Mouse (Mus musculus) hindbrain, embryonic 15.5 days (tissue): Measurements from ENCODE around the gene Birc7. TPM values are rescaled to one million over a fixed set of nuclear protein-coding genes. Genes with fewer than 3 reads are reported as not detected.

Source experiments
- ATAC-seq: fragments of 200-750 bp; cut with Nextera tagmentation; 2 replicates; pipeline ENCODE4 v1.8.0; 2017; ENCODE audit warnings: low read depth, moderate number of reproducible peaks, moderate TSS enrichment; ENCODE audit not compliant: low FRiP score
- H3K27ac ChIP-seq: fragments of 300-500 bp; sonication (generic); replicated peaks from 2 replicates; pipeline ENCODE4 v1.5.1; 2015; ENCODE audit warnings: mild to moderate bottlenecking, inconsistent platforms
- H3K27me3 ChIP-seq: fragments of 300-500 bp; sonication (generic); 2 replicates; pipeline ENCODE4 v1.6.1; 2015; ENCODE audit warnings: control low read depth, inconsistent platforms
- H3K36me3 ChIP-seq: fragments of 300-500 bp; sonication (generic); 2 replicates; pipeline ENCODE4 v1.6.1; 2015; ENCODE audit warnings: control low read depth, inconsistent platforms
- H3K4me1 ChIP-seq: fragments of 300-500 bp; sonication (generic); replicated peaks from 2 replicates; pipeline ENCODE4 v1.6.1; 2015; ENCODE audit warnings: control low read depth, inconsistent platforms
- H3K4me2 ChIP-seq: fragments of 300-500 bp; sonication (generic); 2 replicates; pipeline ENCODE4 v1.6.1; 2015; ENCODE audit warnings: moderate library complexity, mild to moderate bottlenecking, inconsistent platforms
- H3K4me3 ChIP-seq: fragments of 300-500 bp; sonication (generic); 2 replicates; pipeline ENCODE4 v1.5.1; 2015; ENCODE audit warnings: mild to moderate bottlenecking, inconsistent platforms
- H3K9ac ChIP-seq: fragments of 300-500 bp; sonication (generic); 2 replicates; pipeline ENCODE4 v1.6.1; 2015; ENCODE audit warnings: inconsistent platforms
- H3K9me3 ChIP-seq: fragments of 300-500 bp; sonication (generic); 2 replicates; pipeline ENCODE4 v1.6.1; 2016; ENCODE audit warnings: control low read depth, inconsistent platforms
- WGBS: fragments of 180-500 bp; shearing (Covaris S2); methylation state at CpG from one replicate; pipeline ENCODE4 v1.1.7; 2015; 5-methylcytosine and 5-hydroxymethylcytosine counted together
- polyA plus RNA-seq: library from polyadenylated mRNA; unstranded; fragments of >200 nt; fragmentation: Nextera tagmentation; extraction: Ambion mirVana; gene quantifications from 2 replicates; pipeline ENCODE4 v1.2.1, GENCODE M21; 2015

The Birc7 gene
- polyA plus RNA-seq, 1 experiment from 2014 or later, result 0.31 TPM

DNA sequence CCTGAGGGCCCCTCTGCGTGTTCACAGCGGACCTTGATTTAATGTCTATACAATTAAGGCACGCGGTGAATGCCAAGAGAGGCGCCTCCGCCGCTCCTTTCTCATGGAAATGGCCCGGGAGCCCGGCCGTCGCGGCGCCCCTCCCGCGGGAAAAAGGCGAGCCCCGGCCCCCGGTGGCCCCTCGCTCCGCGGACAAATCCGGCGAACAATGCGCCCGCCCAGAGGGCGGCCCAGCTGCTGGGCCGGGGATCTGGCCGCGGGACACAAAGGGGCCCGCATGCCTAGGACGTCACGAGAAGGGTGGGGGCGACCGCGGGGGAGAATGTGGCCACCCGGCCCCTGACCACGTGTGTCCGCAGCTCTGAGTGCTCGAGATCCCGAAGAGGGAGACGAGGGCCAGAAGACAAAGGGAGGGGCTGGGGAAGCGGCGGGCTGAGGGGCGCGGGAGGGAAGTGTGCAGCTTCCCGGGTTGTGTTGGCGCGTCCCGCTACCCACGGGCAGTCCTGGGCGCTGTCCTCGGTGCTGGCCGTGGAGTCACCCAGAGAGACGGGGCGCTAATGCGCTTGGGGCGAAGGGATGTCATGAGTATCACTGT, 34.7 kb upstream of the Birc7 start:
- Histone ChIP-seq H3K27me3 (no peaks in the 10 kb centered on the region), H3K9me3 (no peaks in the 10 kb centered on the region), H3K36me3 (no peaks in the 10 kb centered on the region), H3K4me1 (peaks cover 68% of the 10 kb centered on the region), H3K9ac (peak overlapping the region; percentile 99), H3K4me2 (peak overlapping the region; percentile 63), H3K27ac (peak overlapping the region; percentile 98), H3K4me3 (peak overlapping the region; percentile 80)
- ATAC-seq, result peak; percentile 2; the same call in 1 of the 2 replicates
- 1% methylated on average over 57 of the region's 57 CpGs for WGBS

DNA sequence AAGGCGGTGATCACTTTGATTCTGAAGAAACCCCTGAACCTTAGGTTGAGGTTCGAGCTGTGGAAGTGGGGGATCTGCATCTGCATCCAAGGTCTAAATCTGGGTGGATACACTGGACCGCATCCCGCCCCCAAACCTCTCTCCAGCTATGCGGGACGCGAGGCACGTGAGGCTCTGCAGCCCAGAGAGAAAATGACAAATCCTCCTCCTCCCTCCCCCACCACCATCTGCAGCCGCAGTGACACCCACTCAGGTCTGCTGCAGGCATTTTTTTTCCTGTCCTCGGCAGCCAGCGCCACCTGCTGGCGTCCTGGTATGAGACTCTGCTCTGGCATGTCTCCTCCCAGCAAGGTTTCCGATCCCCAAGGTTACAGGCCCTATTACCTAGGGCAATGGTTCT, 34.1 kb upstream of the Birc7 start:
- no peaks in the 10 kb centered on the region for H3K36me3 ChIP-seq
- peaks cover 62% of the 10 kb centered on the region for H3K4me1 ChIP-seq
- H3K27ac ChIP-seq, result peak overlapping the region; percentile 98
- no peaks in the 10 kb centered on the region for H3K9me3 ChIP-seq
- peak; percentile 63 for ATAC-seq
- H3K9ac ChIP-seq, result peak overlapping the region; percentile 99
- peak overlapping the region; percentile 80 for H3K4me3 ChIP-seq
- H3K27me3 ChIP-seq, result no peaks in the 10 kb centered on the region
- 1% methylated on average over 12 of the region's 13 CpGs for WGBS
- peak overlapping the region; percentile 63 for H3K4me2 ChIP-seq

GRCm38 (mm10) chr2:180895321-180895720, 33.5 kb upstream of the Birc7 start:
- peaks cover 56% of the 10 kb centered on the region for H3K4me1 ChIP-seq
- no peaks in the 10 kb centered on the region for H3K27me3 ChIP-seq
- no peak for ATAC-seq
- H3K9ac ChIP-seq, result peak overlapping the region; percentile 99
- peak overlapping the region; percentile 98 for H3K27ac ChIP-seq
- H3K4me3 ChIP-seq, result peak overlapping the region; percentile 80
- H3K9me3 ChIP-seq, result no peaks in the 10 kb centered on the region
- H3K4me2 ChIP-seq, result peak overlapping the region; percentile 63
- no peaks in the 10 kb centered on the region for H3K36me3 ChIP-seq
- WGBS, result 38% methylated on average over 3 of the region's 3 CpGs

- ATAC-seq, result no peak
- WGBS, result 64% methylated on average over 11 of the region's 11 CpGs
- peak overlapping the region; percentile 80 for H3K4me3 ChIP-seq
Observed at GRCm38 (mm10) chr2:180895837-180896525, 32.8 kb upstream of the Birc7 start.

GRCm38 (mm10) chr2:180896819-180897625, 31.8 kb upstream of the Birc7 start:
- Histone ChIP-seq H3K9me3 (no peaks in the 10 kb centered on the region), H3K4me3 (no peak overlapping the region), H3K27ac (peak overlapping the region; percentile 98), H3K4me1 (peaks cover 44% of the 10 kb centered on the region), H3K36me3 (no peaks in the 10 kb centered on the region), H3K9ac (0 out of 2 replicates have a peak overlapping the region, but pooled peaks have one; percentile 99), H3K4me2 (peak overlapping the region; percentile 63; the same call in 1 of the 2 replicates), H3K27me3 (no peaks in the 10 kb centered on the region)
- no peak for ATAC-seq
- 49% methylated on average over 15 of the region's 15 CpGs for WGBS

More at GRCm38 (mm10) chr2:180895837-180896525, 32.8 kb upstream of the Birc7 start:
- Histone ChIP-seq H3K9ac (peak overlapping the region; percentile 99), H3K4me1 (peaks cover 50% of the 10 kb centered on the region), H3K9me3 (no peaks in the 10 kb centered on the region), H3K4me2 (peak overlapping the region; percentile 63), H3K27ac (peak overlapping the region; percentile 98), H3K36me3 (no peaks in the 10 kb centered on the region), H3K27me3 (no peaks in the 10 kb centered on the region)

- 57% methylated on average over 6 of the region's 6 CpGs for WGBS
- Histone ChIP-seq H3K4me1 (peaks cover 44% of the 10 kb centered on the region), H3K36me3 (no peaks in the 10 kb centered on the region; the same call in 1 of the 2 replicates), H3K4me3 (no peak overlapping the region), H3K27ac (peak overlapping the region; percentile 98), H3K27me3 (no peaks in the 10 kb centered on the region), H3K9me3 (no peaks in the 10 kb centered on the region), H3K4me2 (no peak overlapping the region), H3K9ac (no peak overlapping the region)
- no peak for ATAC-seq
Observed at GRCm38 (mm10) chr2:180897857-180898256, 31.0 kb upstream of the Birc7 start.

- 34% methylated on average over 2 of the region's 2 CpGs for WGBS
- no peak for ATAC-seq
- Histone ChIP-seq H3K27ac (no peak overlapping the region), H3K36me3 (peaks cover 6% of the 10 kb centered on the region), H3K9ac (no peak overlapping the region), H3K4me1 (peaks cover 26% of the 10 kb centered on the region), H3K4me3 (no peak overlapping the region), H3K27me3 (no peaks in the 10 kb centered on the region), H3K4me2 (no peak overlapping the region), H3K9me3 (no peaks in the 10 kb centered on the region)
Observed at GRCm38 (mm10) chr2:180902086-180902485, 26.7 kb upstream of the Birc7 start.

DNA sequence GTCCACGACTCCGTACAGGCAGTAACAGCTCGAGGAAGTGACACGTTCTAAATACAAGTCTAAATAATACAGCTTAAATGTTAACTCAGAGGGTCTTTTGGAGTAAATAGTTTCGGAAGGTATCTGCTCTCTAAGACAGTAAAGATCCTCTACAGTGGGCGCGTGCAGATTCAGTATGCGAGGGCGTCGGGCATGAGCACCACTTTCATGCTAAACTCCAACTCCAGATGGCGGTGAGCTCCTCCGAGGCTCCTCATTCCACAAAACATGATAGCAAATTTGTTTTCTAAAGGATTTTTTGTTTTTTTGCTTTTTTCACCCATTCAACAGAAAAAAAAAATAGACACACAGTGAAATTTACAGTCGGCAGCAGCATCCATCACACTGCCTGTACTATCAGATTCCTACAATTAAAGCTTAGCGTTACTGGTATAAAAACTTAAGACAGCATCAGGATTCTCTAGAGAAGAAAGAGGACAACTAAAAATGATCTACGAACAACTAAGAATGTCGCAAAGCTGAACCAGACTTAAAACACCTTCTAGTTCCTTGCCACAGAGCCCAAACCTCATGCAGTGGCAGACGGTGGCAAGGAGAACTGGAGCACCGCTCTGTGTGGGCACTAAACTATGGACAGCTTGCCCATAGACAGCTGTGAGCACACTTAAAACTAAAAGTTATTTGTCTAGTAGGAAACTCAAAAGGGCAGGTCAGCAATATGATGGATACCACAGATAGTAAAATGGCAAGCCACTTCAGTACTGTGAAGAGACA, 24.2 kb upstream of the Birc7 start:
- no peak overlapping the region for H3K4me2 ChIP-seq
- H3K9me3 ChIP-seq, result no peaks in the 10 kb centered on the region
- peaks cover 13% of the 10 kb centered on the region for H3K36me3 ChIP-seq
- H3K27me3 ChIP-seq, result no peaks in the 10 kb centered on the region
- H3K4me3 ChIP-seq, result no peak overlapping the region
- no peak overlapping the region for H3K27ac ChIP-seq
- no peak for ATAC-seq
- no peak overlapping the region for H3K9ac ChIP-seq
- H3K4me1 ChIP-seq, result peaks cover 8% of the 10 kb centered on the region; the same call in 1 of the 2 replicates
- WGBS, result 92% methylated on average over 18 of the region's 18 CpGs

DNA sequence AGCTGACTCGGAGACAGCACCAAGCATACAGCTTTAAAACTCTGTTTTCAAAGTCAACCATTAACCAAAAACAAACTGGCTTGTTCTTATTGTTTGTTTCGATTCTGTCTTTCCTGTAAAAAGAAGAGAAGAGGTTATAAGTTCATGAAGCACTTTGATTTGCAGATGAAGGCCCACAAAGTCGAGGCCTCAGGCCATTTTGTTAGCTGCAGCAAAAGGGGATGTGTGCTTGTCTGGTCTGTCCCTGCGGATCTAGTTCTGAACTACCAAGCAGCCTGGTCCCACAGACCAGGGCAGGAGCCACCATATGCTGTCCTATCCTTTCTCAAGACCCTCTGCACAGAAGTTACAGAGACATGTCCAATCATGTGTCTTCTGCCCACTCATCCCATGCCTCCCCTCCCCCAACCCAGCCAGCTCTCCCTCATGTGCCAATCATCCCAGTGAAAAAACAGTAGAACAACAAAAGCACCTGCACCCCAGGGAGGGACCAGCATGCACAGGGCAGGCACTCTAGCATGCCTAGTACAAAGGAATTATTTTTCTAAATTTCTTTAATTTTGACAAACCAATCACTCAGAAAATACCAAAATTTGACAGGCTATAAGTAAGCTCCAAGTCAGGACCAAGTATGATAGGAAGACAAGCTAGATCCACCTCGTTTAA, 23.1 kb upstream of the Birc7 start:
- no peak overlapping the region for H3K9ac ChIP-seq

GRCm38 (mm10) chr2:180910928-180911327, 17.9 kb upstream of the Birc7 start:
- H3K27me3 ChIP-seq, result no peaks in the 10 kb centered on the region
- no peaks in the 10 kb centered on the region for H3K9me3 ChIP-seq
- H3K9ac ChIP-seq, result no peak overlapping the region
- ATAC-seq, result no peak
- no peak overlapping the region for H3K4me2 ChIP-seq
- peaks cover 51% of the 10 kb centered on the region for H3K36me3 ChIP-seq
- WGBS, result 95% methylated on average over 12 of the region's 12 CpGs
- H3K4me1 ChIP-seq, result peaks cover 8% of the 10 kb centered on the region
- no peak overlapping the region for H3K4me3 ChIP-seq
- H3K27ac ChIP-seq, result no peak overlapping the region

More for the DNA sequence above, 23.1 kb upstream of the Birc7 start:
- H3K4me2 ChIP-seq, result no peak overlapping the region
- peaks cover 21% of the 10 kb centered on the region for H3K36me3 ChIP-seq
- H3K9me3 ChIP-seq, result no peaks in the 10 kb centered on the region
- H3K27ac ChIP-seq, result no peak overlapping the region
- ATAC-seq, result no peak
- WGBS, result 45% methylated on average over 5 of the region's 5 CpGs
- H3K27me3 ChIP-seq, result no peaks in the 10 kb centered on the region
- peaks cover 8% of the 10 kb centered on the region; the same call in 1 of the 2 replicates for H3K4me1 ChIP-seq
- H3K4me3 ChIP-seq, result no peak overlapping the region

DNA sequence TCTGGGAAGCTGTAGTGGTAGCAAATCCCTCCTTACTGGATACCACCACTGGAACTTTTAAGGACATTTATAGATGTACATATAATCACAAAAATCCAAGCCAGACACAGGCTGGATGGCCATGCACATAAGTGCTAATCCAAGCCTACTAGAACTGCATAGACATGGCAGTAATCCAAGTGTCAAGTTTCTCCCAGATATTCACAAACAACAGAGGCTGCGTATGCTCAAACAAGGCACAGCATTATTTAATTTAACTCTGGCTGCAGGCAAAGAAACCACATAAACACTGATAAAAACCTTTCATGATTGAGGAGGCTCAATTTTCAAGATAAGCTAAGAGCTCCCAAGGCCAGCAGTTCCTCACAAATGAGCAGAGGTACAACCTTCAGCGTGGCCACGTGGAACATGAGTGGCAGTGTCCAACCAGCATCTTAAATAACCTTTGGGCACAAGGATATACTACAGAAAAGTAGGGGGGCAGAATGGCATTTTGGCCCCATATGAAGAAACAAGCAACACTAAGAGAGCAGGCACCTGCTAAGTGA, 12.9 kb upstream of the Birc7 start:
- no peak overlapping the region for H3K4me3 ChIP-seq
- peaks cover 25% of the 10 kb centered on the region for H3K4me1 ChIP-seq
- no peak overlapping the region for H3K9ac ChIP-seq
- WGBS, result 81% methylated on average over 3 of the region's 3 CpGs
- no peaks in the 10 kb centered on the region for H3K9me3 ChIP-seq
- no peak for ATAC-seq
- no peak overlapping the region for H3K4me2 ChIP-seq
- H3K27ac ChIP-seq, result no peak overlapping the region
- peaks cover 46% of the 10 kb centered on the region for H3K36me3 ChIP-seq
- no peaks in the 10 kb centered on the region for H3K27me3 ChIP-seq
